Mouse (Mus musculus) thymus, postnatal 36 days (tissue): ENCODE results near the gene Nol3.
A peak's percentile ranks its signal among the peaks of the same experiment; 100 is the strongest.
"Not testable (repeated sequence)": the region's sequence is repeated elsewhere in the genome, so short reads cannot be mapped to it uniquely, and the experiment has no call there.

Source experiments
- DNase-seq, 2 experiments: peaks; one replicate each; pipeline ENCODE4 v3.0.0; 2022; ENCODE audit warnings: mixed read lengths in 2 of 2

Gene Nol3

GRCm38 (mm10) chr8:105289805-105290460 is 14.0 kb downstream of the Nol3 start, which contains the start of gene 4931428F04Rik:
Gene 4931428F04Rik, minus strand, starts transcription at chr8:105289864.
- peak; percentile 63 to 74 for DNase-seq

- peak; percentile 83 to 88 for DNase-seq
These were observed 14.8 kb downstream of the Nol3 start for GRCm38 (mm10) chr8:105290554-105291314.

- not testable (repeated sequence) for DNase-seq
These were observed 15.4 kb downstream of the Nol3 start for GRCm38 (mm10) chr8:105291364-105291763.

DNA sequence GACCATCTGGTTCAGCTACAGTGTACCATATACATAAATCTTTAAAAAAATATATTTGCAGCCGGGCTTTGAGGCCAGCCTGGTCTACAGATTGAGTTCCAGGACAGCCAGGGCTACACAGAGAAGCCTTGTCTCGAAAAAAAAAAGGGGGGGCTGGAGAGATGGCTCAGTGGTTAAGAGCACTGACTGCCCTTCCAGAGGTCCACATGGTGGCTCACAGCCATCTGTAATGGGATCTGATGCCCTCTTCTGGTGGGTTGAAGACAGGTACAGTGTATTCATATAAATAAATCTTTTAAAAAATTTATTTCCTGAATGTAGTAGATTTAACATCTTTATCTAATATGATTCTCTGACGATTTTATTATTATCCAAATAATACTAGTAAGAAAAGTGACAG is 15.9 kb downstream of the Nol3 start:
- not testable (repeated sequence) for DNase-seq

GRCm38 (mm10) chr8:105292471-105292870 is 16.5 kb downstream of the Nol3 start:
- DNase-seq, result no peak

DNA sequence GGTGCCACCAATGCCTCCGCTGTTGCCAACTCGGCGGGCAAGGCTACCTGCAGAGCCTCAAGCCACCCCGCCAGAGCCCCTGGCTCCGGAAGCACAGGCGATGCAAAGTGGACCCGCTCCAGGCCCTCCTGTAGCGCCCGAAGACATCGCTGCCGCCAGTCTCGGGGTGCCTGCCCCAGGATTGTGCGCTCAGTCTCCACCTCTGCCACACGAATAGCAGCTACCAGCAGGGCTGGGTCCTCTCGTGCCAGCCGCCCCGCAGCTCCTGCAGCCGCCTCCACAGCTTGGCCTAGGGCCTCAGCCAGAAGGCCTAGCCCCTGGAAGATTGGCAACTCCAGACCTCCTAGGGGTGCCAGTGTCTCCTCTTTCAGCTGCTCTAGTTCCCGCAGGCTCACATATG is 17.5 kb downstream of the Nol3 start:
- peak in 1 of 2 experiments; percentile 10 for DNase-seq

GRCm38 (mm10) chr8:105294776-105295175 is 18.8 kb downstream of the Nol3 start:
- DNase-seq, result no peak

DNA sequence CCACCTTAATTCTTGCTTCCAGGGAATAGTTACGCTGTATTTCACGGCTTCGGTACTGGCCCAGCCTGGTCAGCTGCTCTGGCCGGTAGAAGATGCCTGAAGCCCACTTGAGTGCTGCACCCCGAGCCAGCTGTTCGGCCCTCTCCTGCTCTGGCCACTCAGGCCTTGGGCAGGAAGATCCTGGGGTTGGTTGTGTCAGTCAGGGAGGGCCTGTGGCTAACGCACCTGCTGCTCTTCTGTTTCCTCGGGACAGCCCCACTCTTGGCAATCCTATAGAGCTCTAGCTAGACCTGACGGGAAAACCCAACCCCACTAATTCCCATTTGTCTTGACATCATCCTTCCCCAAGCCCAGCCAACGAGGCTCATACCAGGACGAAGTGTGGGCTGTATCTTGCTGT is 19.3 kb downstream of the Nol3 start:
- DNase-seq, result peak in 1 of 2 experiments; percentile 8

DNA sequence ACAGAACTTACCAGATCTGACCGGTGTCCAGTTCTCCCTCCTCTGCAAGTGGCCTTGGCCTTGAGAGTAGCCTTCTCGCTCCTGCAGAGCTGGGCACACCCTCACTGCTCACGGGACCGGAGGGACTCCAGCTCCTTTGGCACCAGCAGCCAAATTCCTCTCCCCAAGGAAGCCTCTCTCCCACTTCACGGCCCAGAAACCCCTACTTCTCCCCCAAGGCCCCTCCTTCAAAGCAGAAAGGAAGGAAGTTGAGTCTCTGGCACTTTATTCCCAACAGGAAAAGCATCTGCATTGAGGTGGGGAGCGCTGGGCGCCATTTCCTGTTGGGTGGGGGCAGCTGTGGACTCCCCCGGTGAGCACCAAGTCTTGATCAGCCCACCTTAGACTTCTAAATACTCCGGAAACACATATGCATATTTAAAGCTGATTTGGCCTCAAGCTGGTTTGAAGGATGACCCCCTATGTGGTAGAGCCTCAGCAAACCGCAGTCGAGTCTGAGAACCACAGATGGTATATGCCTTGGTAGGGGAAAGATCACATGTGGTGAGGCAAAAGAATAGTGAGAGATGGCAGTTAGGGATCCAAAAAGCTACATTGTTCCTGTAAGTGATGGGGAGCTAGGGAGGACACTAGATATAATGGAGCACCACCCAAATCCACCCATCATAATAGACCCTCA is 20.1 kb downstream of the Nol3 start, which contains the start of gene Exoc3l:
Exoc3l (minus strand) TSS at position 207 of the 679 bp plus-strand sequence.
- peak in 1 of 2 experiments; percentile 35 for DNase-seq

DNA sequence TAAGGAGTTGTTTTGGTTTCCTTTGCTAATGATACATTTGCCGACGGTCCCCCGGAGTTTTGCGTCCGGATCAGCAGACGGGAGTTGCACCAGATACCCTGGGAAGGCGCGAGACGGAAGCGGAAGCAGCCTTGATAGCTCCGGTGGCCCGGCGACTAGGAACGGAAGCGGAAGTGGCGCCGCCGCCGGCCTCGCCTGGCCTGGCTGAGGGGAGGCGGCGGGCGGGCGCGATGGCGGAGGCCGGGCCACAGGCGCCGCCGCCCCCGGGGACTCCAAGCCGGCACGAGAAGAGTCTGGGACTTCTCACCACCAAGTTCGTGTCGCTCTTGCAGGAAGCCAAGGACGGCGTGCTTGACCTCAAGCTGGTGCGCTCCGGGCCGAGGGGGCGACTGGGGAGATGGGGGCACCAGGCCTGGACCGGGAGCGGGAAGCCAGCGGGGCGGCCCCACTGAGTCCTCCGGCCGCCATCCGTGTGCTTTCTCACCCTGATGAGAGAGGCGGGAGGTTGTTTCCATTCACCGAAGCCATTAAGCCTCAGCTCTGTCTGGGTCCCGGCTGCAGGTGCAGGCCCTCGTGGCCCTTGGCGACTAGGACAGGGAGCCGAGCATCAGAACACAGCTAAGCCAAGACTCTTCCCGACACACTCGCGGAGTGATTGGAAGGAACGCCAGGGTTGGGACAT is 21.7 kb downstream of the Nol3 start, which contains the start of gene E2f4:
E2f4 (plus strand) TSS at position 153 of the 682 bp plus-strand sequence.
- peak; percentile 88 to 90 for DNase-seq

GRCm38 (mm10) chr8:105298351-105299252 is 22.7 kb downstream of the Nol3 start:
- peak; percentile 51 to 69 for DNase-seq

DNA sequence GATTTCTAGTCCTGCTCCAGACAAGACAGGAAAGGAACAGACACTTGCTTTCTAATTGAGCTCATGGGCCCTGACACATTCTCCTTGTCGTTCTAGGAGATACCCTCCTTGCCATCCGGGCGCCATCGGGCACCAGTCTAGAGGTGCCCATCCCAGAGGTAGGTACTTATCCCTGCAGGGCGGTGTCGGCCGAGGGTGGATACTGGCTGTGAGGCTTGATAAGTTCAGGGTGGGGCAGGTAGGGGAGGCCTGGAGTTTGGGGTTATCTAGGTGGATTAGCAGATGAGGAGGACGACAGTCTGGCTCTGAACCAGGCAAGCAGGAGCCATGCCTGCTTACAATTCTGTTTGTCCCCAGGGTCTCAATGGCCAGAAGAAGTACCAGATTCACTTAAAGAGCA is 24.0 kb downstream of the Nol3 start:
- DNase-seq, result peak in 1 of 2 experiments; percentile 18

- DNase-seq, result no peak
These were observed 27.5 kb downstream of the Nol3 start for GRCm38 (mm10) chr8:105303396-105303795.

DNA sequence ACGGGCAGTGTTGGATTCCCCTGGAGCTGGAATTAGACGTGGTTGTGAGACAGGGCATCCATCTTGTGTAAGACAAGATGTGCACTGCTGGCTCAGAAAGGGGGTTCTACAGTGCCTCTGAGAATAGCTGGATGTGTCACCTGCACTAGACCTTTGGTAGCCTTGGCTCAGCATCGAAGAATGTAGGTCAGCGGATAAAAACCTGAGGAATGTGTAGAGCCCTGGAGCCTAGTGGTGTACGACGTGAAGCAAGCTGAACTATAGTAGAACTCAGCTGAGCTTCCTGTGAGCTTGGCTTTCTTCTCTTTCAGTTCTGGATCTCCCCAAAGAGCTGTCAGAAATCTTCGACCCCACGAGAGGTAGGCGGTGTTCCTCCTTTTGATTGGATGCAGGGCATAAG is 27.9 kb downstream of the Nol3 start:
- DNase-seq, result no peak

DNA sequence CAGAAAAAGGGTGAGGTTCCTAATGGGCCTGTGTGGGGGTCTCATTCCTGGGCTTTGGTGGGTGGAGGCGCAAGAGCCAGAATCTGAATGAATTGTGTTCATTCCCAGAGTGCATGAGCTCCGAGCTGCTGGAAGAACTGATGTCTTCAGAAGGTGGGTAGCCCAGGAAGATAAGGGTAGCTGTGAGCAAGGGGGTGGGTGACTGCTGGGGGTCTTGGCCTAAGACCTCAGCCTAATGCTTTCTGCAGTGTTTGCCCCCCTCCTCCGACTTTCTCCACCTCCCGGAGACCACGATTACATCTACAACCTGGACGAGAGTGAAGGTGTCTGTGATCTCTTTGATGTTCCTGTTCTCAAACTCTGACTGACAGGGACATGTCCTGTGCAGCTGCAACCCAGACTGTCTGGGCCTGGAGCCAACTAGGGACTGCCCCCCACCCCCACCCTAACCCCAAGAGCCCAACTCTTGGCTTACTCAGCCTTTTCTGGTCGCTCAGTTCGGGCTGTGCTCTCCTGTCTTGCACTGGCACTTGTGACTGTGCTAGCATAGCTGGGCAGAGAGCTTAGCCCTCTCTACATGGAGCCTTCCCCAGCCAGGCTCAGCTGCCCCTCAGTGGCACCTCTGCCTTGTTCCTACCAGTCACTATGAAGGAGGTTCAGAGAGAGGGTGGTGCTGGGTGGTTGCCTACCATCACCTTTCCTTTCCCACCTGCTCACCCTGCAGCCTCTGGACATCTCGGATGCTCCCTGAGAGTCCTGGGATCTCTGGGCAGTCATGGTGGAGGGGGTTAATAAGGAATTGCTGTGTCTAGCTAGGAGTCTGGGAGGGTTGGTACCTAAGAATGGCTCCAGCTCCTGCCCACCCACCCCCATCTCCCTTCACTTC is 28.6 kb downstream of the Nol3 start:
- peak in 1 of 2 experiments; percentile 37 for DNase-seq

- DNase-seq, result peak; percentile 57 to 76
These were observed 29.5 kb downstream of the Nol3 start, which contains the start of gene Elmo3 for GRCm38 (mm10) chr8:105305211-105306145. Gene Elmo3, plus strand, starts transcription at chr8:105305601.

DNA sequence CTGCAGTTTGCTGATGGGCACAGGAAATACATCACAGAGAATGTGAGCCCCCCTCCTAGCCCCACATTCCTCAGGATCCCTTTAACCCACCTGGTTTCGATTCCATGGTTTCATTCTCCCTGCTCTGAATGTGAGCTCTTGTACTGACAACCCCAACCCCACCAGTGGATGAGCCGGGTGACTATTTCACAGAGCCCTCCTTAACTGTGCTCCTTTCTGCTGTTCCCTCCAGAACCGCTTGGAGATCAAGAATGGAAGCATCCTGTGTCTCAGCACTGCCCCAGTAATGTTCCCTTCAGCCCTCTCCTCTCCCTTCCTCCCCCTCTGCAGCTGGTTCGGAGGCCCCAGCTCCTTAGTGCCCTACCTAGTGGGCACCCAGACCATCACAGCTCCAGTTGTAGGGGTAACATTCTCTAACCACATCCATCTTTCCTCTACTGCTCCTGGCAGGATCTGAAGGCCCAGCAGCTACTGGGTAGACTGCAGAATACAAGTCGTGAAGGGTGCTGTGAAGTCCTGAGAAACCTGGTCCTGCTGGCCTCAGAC is 30.3 kb downstream of the Nol3 start:
- no peak for DNase-seq

- DNase-seq, result peak in 1 of 2 experiments; percentile 13
These were observed 31.7 kb downstream of the Nol3 start for GRCm38 (mm10) chr8:105307670-105308069.

GRCm38 (mm10) chr8:105308428-105308827 is 32.5 kb downstream of the Nol3 start:
- no peak for DNase-seq
